Mouse (Mus musculus) intestine, embryonic 14.5 days (tissue): ENCODE measurements at regions not wholly inside any gene's neighbourhood (a gene's known extent, or its start where the extent isn't known, plus 50 kb on each side); places are given as distances from the start of the nearest gene placed in this dataset.

Source experiments
- ATAC-seq: fragments of 200-750 bp; cut with Nextera tagmentation; replicated peaks from 2 replicates; pipeline ENCODE4 v1.8.0; 2017; ENCODE audit warnings: low read depth, moderate number of reproducible peaks, moderate TSS enrichment, moderate library complexity; ENCODE audit not compliant: low FRiP score, low TSS enrichment
- DNase-seq: peaks from one replicate; pipeline ENCODE4 v3.0.0-alpha.2; 2018; ENCODE audit warnings: low spot score
- H3K27ac ChIP-seq: fragments of 300-500 bp; sonication (generic); 2 replicates; pipeline ENCODE4 v1.5.1; 2014; ENCODE audit warnings: low read depth, mild to moderate bottlenecking, control low read depth
- H3K27me3 ChIP-seq: fragments of 300-500 bp; sonication (generic); replicated peaks from 2 replicates; pipeline ENCODE4 v1.6.1; 2014; ENCODE audit warnings: low read length, control low read depth; ENCODE audit not compliant: control insufficient read depth, insufficient read depth
- H3K36me3 ChIP-seq: fragments of 300-500 bp; sonication (generic); 2 replicates; pipeline ENCODE4 v1.6.1; 2014; ENCODE audit warnings: low read length, control low read depth; ENCODE audit not compliant: control insufficient read depth, insufficient read depth
- H3K4me1 ChIP-seq: fragments of 300-500 bp; sonication (generic); replicated peaks from 2 replicates; pipeline ENCODE4 v1.6.1; 2014; ENCODE audit warnings: low read length, control low read depth, mixed read lengths; ENCODE audit not compliant: control insufficient read depth, insufficient read depth
- H3K4me2 ChIP-seq: fragments of 300-500 bp; sonication (generic); 2 replicates; pipeline ENCODE4 v1.6.1; 2014; ENCODE audit warnings: low read length
- H3K4me3 ChIP-seq: fragments of 300-500 bp; sonication (generic); 2 replicates; pipeline ENCODE4 v1.5.1; 2014; ENCODE audit warnings: low read depth, low read length, control low read depth, mixed read lengths
- H3K9ac ChIP-seq: fragments of 300-500 bp; sonication (generic); 2 replicates; pipeline ENCODE4 v1.6.1; 2014; ENCODE audit warnings: mild to moderate bottlenecking, low read length
- H3K9me3 ChIP-seq: fragments of 300-500 bp; sonication (generic); 2 replicates; pipeline ENCODE4 v1.6.1; 2016; ENCODE audit warnings: low read length, control low read depth; ENCODE audit not compliant: control insufficient read depth
- WGBS: fragments of 180-500 bp; shearing (Covaris S2); extraction: QIAGEN DNeasy Blood & Tissue Kit; methylation state at CpG from one replicate; pipeline ENCODE4 v1.1.7; 2014; 5-methylcytosine and 5-hydroxymethylcytosine counted together

DNA sequence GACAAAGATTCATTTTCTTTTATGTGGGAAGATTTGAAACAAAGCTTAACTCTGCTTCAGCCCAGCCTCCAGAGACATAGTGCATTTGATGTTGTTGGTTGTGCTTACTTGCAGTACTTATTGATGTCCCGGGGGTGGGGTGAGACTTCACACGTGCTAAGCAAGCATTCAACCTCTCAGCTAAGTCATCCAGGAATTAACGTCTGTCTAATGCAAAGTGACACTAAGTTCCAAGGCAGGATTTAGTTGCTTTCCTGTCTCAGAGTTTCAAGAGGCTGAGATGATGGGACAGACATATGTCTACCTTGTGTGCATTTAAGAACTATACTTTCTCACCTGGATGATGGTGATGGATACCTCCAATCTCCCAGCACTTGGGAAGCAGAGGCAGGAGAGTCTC lies 189.0 kb upstream of the Erbb4 start:
- no peaks in the 10 kb centered on the region for H3K4me1 ChIP-seq
- H3K4me2 ChIP-seq = no peak overlapping the region
- H3K36me3 ChIP-seq = no peaks in the 10 kb centered on the region
- WGBS = 76% methylated on average over 3 of the region's 3 CpGs
- H3K9ac ChIP-seq = no peak overlapping the region
- DNase-seq = no peak
- H3K27me3 ChIP-seq = no peaks in the 10 kb centered on the region
- H3K9me3 ChIP-seq = no peaks in the 10 kb centered on the region
- H3K4me3 ChIP-seq = no peak overlapping the region
- ATAC-seq = no peak
- H3K27ac ChIP-seq = no peak overlapping the region

DNA sequence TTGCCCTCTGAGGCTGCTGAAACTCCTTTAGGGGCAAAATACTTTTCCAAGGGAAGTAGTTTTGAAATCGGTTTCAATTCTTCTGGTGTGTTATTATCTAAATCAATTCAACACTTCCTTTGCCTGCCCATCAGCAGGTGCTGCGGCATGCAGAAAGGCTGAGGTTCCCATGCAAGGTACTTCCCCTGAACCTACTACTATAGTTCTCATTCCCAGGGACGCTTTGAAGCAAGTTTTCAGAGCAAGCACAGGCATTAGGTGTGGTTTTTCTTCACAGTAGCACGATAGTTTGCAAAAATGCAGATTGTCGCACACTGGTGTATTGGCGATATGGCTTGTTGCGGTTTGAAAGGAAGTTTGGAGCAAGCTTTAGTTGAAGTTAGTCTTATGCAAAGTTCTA lies 183.5 kb upstream of the Erbb4 start:
- Histone ChIP-seq H3K9me3 (no peaks in the 10 kb centered on the region), H3K4me3 (no peak overlapping the region), H3K9ac (no peak overlapping the region), H3K4me1 (no peaks in the 10 kb centered on the region), H3K36me3 (no peaks in the 10 kb centered on the region), H3K27me3 (no peaks in the 10 kb centered on the region), H3K27ac (no peak overlapping the region), H3K4me2 (no peak overlapping the region)
- 84% methylated on average over 7 of the region's 7 CpGs for WGBS
- ATAC-seq (no peak), DNase-seq (no peak)

DNA sequence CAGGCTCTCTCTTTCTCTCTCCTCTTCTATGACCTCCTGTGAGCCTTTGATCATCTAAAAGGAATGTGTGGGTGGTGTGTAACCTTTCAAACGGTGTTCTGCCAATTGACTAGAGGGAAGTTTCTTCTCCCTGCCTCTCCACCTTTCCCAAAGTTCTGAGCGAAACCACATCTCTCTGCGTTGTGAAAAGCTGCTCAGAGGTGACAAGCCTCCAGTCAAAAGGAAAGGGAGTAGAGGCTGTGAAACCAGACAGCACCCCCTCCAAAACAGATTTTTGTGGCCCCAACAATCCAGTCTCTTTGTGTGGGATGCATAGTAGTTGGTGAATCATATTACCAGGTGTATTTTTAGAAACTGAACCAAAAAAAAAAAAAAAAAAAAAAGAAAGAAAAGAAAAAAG lies 178.5 kb upstream of the Erbb4 start:
- Histone ChIP-seq H3K27ac (no peak overlapping the region), H3K9ac (no peak overlapping the region), H3K27me3 (no peaks in the 10 kb centered on the region), H3K4me2 (no peak overlapping the region), H3K36me3 (no peaks in the 10 kb centered on the region), H3K9me3 (no peaks in the 10 kb centered on the region), H3K4me3 (no peak overlapping the region), H3K4me1 (no peaks in the 10 kb centered on the region)
- 21% methylated on average over 3 of the region's 3 CpGs for WGBS
- no peak for ATAC-seq
- DNase-seq = no peak

DNA sequence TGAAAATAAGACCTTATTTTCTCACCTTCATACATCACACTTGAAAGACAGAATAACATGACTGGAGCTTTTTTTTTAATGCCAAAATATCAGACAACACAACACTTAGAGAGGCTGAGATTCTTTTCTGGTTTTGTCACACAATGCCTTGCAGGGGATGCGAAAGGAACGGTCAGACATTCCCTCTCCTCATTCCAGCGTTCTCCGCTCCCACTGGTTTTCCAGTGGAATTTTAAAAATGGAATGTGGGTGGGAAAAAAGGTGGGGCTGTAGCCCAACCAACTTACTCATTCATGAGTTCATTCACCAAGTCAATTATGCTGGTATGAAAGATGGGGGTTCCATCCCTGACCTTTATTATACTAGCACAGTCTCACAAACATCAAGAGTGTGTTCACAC lies 169.6 kb upstream of the Erbb4 start:
- DNase-seq (no peak), ATAC-seq (no peak)
- Histone ChIP-seq H3K27ac (no peak overlapping the region), H3K4me3 (no peak overlapping the region), H3K4me2 (no peak overlapping the region), H3K9ac (no peak overlapping the region), H3K4me1 (no peaks in the 10 kb centered on the region), H3K27me3 (no peaks in the 10 kb centered on the region), H3K36me3 (no peaks in the 10 kb centered on the region), H3K9me3 (no peaks in the 10 kb centered on the region)
- 69% methylated on average over 4 of the region's 4 CpGs for WGBS

- no peak overlapping the region for H3K27ac ChIP-seq
- H3K9me3 ChIP-seq = no peaks in the 10 kb centered on the region
- whole genome bisulfite sequencing = 62% methylated on average over 5 of the region's 5 CpGs
- H3K27me3 ChIP-seq = no peaks in the 10 kb centered on the region
- no peak overlapping the region for H3K4me3 ChIP-seq
- H3K4me1 ChIP-seq = no peaks in the 10 kb centered on the region
- no peaks in the 10 kb centered on the region for H3K36me3 ChIP-seq
- ATAC-seq (no peak), DNase-seq (no peak)
- H3K4me2 ChIP-seq = no peak overlapping the region
- no peak overlapping the region for H3K9ac ChIP-seq
These were observed 139.8 kb upstream of the Erbb4 start for GRCm38 (mm10) chr1:69247691-69248090.

GRCm38 (mm10) chr1:69242289-69242909 lies 134.5 kb upstream of the Erbb4 start:
- Histone ChIP-seq H3K9ac (peak overlapping the region; percentile 38; the same call in 1 of the 2 replicates), H3K4me3 (peak overlapping the region; percentile 33)
- WGBS = 89% methylated on average over 3 of the region's 3 CpGs

DNA sequence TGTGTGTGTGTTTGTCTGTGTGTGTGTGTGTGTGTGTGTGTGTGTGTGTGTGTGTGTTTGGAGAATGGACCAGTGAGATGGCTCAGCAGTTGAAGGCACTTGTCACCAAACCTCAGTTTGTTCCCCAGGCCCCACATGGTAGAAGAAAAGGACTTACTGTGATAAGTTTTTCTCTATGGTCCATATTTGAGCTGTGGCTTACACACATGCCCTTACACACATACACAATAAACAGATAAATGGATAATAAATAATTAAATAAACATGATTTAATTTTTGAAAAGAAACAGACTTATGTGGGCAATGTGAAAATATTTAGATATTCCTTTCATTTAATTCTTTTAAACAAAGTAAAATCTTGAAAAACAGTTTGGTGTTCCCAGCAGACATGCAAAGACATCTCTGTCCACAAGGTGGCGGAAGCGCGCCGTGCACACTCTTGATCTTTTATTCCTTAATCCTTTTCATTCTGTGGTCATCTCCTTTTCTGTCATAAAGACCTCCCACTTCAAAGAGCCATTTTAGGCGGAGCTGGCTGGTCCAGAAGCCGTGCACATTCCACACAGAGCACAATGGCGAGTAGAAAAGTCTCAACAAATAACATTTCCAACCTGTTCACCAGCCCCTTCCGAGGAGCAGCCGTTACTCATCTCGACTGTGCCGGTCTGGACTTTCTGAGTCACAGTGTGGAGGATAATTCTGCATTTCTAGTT lies 133.8 kb upstream of the Erbb4 start:
- H3K4me2 ChIP-seq = peak overlapping the region; percentile 57
- H3K4me1 ChIP-seq = 0 out of 2 replicates have a peak, but pooled peaks cover 3% of the 10 kb centered on the region
- H3K27me3 ChIP-seq = no peaks in the 10 kb centered on the region
- no peak overlapping the region for H3K27ac ChIP-seq
- H3K36me3 ChIP-seq = no peaks in the 10 kb centered on the region
- DNase-seq = peak; percentile 87
- peak overlapping the region; percentile 38; the same call in 1 of the 2 replicates for H3K9ac ChIP-seq
- 6% methylated on average over 11 of the region's 11 CpGs for WGBS
- peak; percentile 85 for ATAC-seq
- H3K4me3 ChIP-seq = peak overlapping the region; percentile 33
- no peaks in the 10 kb centered on the region for H3K9me3 ChIP-seq

More at GRCm38 (mm10) chr1:69242289-69242909, 134.5 kb upstream of the Erbb4 start:
- 0 out of 2 replicates have a peak, but pooled peaks cover 3% of the 10 kb centered on the region for H3K4me1 ChIP-seq
- ATAC-seq = no peak
- no peak overlapping the region for H3K27ac ChIP-seq
- no peak for DNase-seq
- H3K27me3 ChIP-seq = no peaks in the 10 kb centered on the region
- no peaks in the 10 kb centered on the region for H3K9me3 ChIP-seq
- no peaks in the 10 kb centered on the region for H3K36me3 ChIP-seq
- peak overlapping the region; percentile 57 for H3K4me2 ChIP-seq

- Histone ChIP-seq H3K9me3 (no peaks in the 10 kb centered on the region), H3K36me3 (no peaks in the 10 kb centered on the region), H3K27me3 (no peaks in the 10 kb centered on the region), H3K27ac (no peak overlapping the region), H3K9ac (no peak overlapping the region), H3K4me1 (no peaks in the 10 kb centered on the region), H3K4me2 (no peak overlapping the region), H3K4me3 (no peak overlapping the region)
- ATAC-seq (no peak), DNase-seq (no peak)
These were observed 120.0 kb upstream of the Erbb4 start for GRCm38 (mm10) chr1:69227864-69228263.
